Mouse (Mus musculus) liver, postnatal 0 days (tissue): ENCODE data around the gene Dus3l.

Experiments used
- CTCF ChIP-seq: sonication (generic); IDR thresholded peaks from 2 replicates; pipeline ENCODE4 v1.5.1; 2016; ENCODE audit warnings: antibody characterized with exemption, low read depth
- EP300 ChIP-seq: IDR thresholded peaks from 2 replicates; pipeline ENCODE4 v1.6.1; 2016; ENCODE audit warnings: antibody characterized with exemption, low read depth, mild to moderate bottlenecking

DNA sequence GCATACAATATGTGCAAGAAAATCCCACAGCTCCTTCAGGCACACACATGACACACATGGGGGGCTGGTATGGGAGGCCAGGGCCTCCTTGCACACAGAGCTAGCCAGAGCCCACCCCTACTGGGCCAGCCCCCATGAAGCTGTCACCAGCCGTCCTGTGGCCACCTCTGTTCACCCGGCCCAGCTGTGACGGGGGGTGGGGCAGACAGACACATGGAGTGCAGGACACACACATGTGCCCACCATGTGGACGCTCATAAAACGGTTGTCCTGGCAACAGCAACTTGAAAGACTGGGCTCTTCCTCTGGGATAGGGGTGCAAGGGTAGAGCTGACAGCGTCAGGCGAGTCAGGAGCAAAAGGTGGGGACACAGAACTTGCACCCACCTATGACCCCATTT lies 5.3 kb upstream of the Dus3l start:
- no peak for TF ChIP-seq EP300
- TF ChIP-seq CTCF, result no peak
